Mouse (Mus musculus) kidney, postnatal 4 days (tissue): ENCODE measurements at regions not wholly inside any gene's neighbourhood (a gene's known extent, or its start where the extent isn't known, plus 50 kb on each side); places are given as distances from the start of the nearest gene placed in this dataset.

ENCODE experiments used
- DNase-seq, 2 experiments: peaks; one replicate each; pipeline ENCODE4 v3.0.0; 2021; ENCODE audit warnings: mixed read lengths in 2 of 2

GRCm38 (mm10) chr11:65638211-65638610 is 149.9 kb downstream of the Map2k4 start:
- no peak for DNase-seq

GRCm38 (mm10) chr11:65637206-65637605 is 150.9 kb downstream of the Map2k4 start:
- peak; percentile 46 to 47 for DNase-seq

- DNase-seq, result no peak
Measured at GRCm38 (mm10) chr11:65635307-65635706, 152.8 kb downstream of the Map2k4 start.

GRCm38 (mm10) chr11:65631164-65631563 is 156.9 kb downstream of the Map2k4 start:
- peak; percentile 58 to 66 for DNase-seq

GRCm38 (mm10) chr11:65630436-65630835 is 157.7 kb downstream of the Map2k4 start:
- no peak for DNase-seq

- no peak for DNase-seq
Measured at GRCm38 (mm10) chr11:65629320-65629719, 158.8 kb downstream of the Map2k4 start.

- DNase-seq, result no peak
Measured at GRCm38 (mm10) chr11:65618976-65619375, 169.1 kb downstream of the Map2k4 start.

GRCm38 (mm10) chr11:65610536-65610935 is 177.6 kb downstream of the Map2k4 start:
- DNase-seq, result no peak

- DNase-seq, result no peak
Measured at GRCm38 (mm10) chr11:65609056-65609455, 179.0 kb downstream of the Map2k4 start.

GRCm38 (mm10) chr11:65597298-65598076 is 190.6 kb downstream of the Map2k4 start:
- no peak for DNase-seq

- no peak for DNase-seq
Measured at GRCm38 (mm10) chr11:65588491-65588890, 199.6 kb downstream of the Map2k4 start.

GRCm38 (mm10) chr11:65567831-65568230 is 220.3 kb downstream of the Map2k4 start:
- no peak for DNase-seq

- DNase-seq, result no peak
Measured at GRCm38 (mm10) chr11:65558236-65558635, 229.9 kb downstream of the Map2k4 start.

- no peak for DNase-seq
Measured at GRCm38 (mm10) chr11:65551073-65551472, 237.0 kb downstream of the Map2k4 start.

GRCm38 (mm10) chr11:65544281-65544680 is 243.8 kb downstream of the Map2k4 start:
- DNase-seq, result no peak

GRCm38 (mm10) chr11:65543581-65543980 is 244.5 kb downstream of the Map2k4 start:
- DNase-seq, result peak in 1 of 2 experiments; percentile 22

GRCm38 (mm10) chr11:65537046-65537630 is 251.0 kb downstream of the Map2k4 start:
- DNase-seq, result peak; percentile 54 to 68

- no peak for DNase-seq
Measured at GRCm38 (mm10) chr11:65535726-65536442, 252.2 kb downstream of the Map2k4 start.

- DNase-seq, result no peak
Measured at GRCm38 (mm10) chr11:65530744-65531143, 257.4 kb downstream of the Map2k4 start.

- peak; percentile 1 to 15 for DNase-seq
Measured at GRCm38 (mm10) chr11:65505106-65505865, 235.5 kb upstream of the Myocd start.

- DNase-seq, result no peak
Measured at GRCm38 (mm10) chr11:65497979-65498378, 228.2 kb upstream of the Myocd start.

GRCm38 (mm10) chr11:65497415-65497814 is 227.6 kb upstream of the Myocd start:
- DNase-seq, result no peak

- peak; percentile 55 to 72 for DNase-seq
Measured at GRCm38 (mm10) chr11:65495034-65495433, 225.2 kb upstream of the Myocd start.
